Mouse (Mus musculus) liver, adult 2 months (tissue): ENCODE measurements around the gene Dok4.

Experiments
- CTCF ChIP-seq: fragments of 200-500 bp; IDR thresholded peaks from 2 replicates; pipeline ENCODE4 v1.5.1; 2011; ENCODE audit warnings: low read depth, low read length, control low read depth
- POLR2A ChIP-seq: fragments of 200-500 bp; IDR thresholded peaks from 2 replicates; pipeline ENCODE4 v1.6.1; 2011; ENCODE audit warnings: low read length, control low read depth; ENCODE audit not compliant: insufficient read depth; ENCODE audit errors: extremely low read depth

DNA sequence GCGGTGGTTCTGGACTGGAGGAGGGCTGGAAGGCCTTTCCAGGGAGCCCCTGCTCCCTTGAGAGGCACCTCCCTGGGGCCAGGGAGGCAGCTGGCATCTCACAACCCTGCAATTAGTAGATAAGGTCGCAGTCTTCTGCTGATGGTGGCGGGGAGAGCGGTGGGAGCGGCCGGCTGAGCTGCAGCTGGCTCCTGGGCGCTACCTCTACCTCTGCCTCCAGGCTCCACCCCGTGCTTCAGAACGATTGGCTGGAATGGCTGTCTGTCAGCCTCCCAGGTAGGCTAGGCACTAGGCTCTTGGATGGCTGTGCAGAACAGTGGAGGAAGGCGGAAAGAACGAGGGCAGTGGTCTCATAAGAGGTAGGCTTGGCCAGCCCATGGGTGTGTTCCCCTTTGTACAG is 23.1 kb upstream of the Dok4 start:
- no peak for TF ChIP-seq CTCF
- TF ChIP-seq POLR2A, result no peak
